Mouse (Mus musculus): ENCODE results near the gene Olfr325.
A peak's percentile ranks its signal among the peaks of the same experiment; 100 is the strongest.
"Not testable (repeated sequence)": the region's sequence is repeated elsewhere in the genome, so short reads cannot be mapped to it uniquely, and the experiment has no call there.

Gene Olfr325

DNA sequence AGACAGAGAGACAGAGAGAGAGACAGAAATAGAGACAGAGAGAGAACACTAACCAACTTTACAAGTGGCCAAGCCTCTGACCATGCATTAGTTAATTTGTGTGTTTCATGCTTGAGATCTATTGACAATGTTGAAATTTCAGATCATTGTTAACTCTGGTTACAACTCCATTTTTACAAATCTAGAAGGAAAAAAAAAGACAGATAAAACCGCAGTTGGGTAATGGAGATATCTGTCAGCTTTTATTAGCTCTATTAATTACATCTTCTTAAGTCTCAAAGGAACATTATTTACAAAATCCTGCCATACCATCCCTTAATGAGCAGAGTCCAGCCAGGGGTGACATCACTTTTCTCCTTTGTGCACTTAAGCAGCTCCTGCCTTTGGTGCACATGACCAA lies at the start of gene Olfr325:
Olfr325 (plus strand) TSS at position 301 of the 400 bp plus-strand sequence.
- no peak for DNase-seq (ENCODE audit: extremely low read depth, low read depth)

DNA sequence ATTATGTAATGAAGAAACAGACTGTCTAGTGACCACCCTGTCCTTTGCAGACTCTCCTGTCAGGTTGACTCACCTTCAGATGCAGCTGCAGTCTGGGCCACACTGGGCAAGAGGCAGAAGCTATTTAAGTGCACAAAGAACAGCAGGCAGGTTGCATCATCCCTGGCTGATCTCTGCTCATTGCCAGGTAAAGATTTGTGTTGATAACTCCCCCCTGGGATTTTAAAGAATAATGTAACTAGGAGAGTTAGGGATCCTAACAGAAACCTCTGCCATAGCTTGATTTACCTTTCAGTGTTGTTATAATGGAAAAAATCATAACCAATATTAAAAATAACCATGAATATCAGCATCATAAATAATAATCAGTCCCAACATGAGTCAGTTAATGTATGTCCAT lies 42.8 kb upstream of the Olfr325 start, which contains the start of gene Olfr330:
Olfr330 (minus strand) TSS at position 101 of the 400 bp plus-strand sequence.
- not testable (repeated sequence) for DNase-seq (ENCODE audit: extremely low read depth, low read depth)

DNA sequence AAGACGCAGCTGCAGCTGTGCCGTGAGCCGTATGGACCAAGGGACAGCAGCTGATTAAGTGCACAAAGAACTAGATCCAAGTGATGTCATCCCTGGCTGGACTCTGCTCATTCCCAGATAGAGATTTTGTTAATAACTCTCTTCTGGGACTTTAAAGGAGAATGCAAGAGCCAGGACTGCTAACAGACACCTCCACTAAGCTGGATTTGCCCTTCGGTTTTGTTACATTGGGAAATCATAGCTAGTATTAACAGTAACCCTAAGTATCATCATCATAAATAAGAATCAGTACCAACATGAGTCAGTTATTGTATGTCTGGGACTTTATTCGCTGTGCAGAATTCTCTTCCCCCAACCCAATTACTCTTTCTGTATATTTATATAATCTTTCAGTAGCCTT lies 31.2 kb upstream of the Olfr325 start, which contains the start of gene Olfr329-ps:
Olfr329-ps (minus strand) TSS at position 101 of the 400 bp plus-strand sequence.
- no peak for DNase-seq (ENCODE audit: extremely low read depth, low read depth)

DNA sequence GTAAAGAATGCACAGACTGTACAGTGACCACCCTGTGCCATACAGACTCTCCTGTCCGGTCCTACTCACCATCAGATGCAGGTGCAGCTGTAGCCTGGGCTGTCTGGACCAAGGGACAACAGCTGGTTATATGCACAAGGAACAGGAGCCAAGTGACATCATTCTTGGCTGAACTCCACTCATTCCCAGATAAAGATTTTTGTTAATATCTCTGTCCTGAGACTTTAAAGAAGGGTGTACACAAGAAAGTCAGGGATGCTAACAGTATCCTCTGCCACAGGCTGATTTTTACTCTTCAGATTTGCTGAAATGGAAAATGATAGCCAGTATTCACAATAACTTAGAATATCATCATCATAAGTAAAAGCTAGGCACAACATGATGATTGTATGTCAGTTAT lies 22.0 kb upstream of the Olfr325 start, which contains the start of gene Olfr328:
Olfr328 (minus strand) TSS at position 101 of the 400 bp plus-strand sequence.
- no peak for DNase-seq (ENCODE audit: extremely low read depth, low read depth)

DNA sequence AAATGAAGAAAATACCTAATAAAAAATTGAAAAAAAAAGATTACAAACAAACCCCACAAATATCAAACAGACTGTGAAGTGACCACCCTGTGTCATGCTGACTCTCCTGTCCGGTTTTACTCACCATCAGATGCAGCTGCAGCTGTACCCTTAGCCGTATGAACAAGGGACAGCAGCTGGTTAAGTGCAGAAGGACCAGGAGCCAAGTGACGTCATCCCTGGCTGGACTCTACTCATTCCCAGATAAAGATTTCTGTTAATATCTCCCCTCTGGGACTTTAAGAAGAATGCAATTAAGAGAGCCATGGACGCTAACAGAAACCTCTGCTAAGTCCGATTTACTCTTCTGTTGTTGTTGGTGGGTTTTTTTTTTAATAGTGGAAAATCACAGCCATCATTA lies 7.1 kb upstream of the Olfr325 start, which contains the start of gene Olfr224:
Olfr224 (minus strand) TSS at position 149 of the 400 bp plus-strand sequence.
- no peak for DNase-seq (ENCODE audit: extremely low read depth, low read depth)

DNA sequence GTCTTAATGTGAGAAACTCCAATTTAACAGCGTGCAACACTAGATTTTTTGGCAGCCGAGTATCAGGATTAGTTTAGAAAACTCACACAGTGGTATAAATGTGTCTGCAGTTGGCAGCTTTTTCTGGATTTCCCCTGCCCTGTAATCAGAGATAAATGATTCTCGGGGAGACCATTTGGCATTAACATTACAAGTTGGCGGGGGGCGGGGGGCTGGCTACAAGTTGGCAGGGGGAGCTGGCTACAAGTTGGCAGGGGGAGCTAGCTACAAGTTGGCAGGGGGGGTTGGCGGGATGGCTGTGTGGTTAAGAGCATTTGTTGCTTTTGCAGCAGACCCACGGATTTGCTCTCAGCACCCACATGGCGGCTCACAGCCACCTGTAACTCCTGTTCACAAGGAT lies 1.1 kb downstream of the Olfr325 start:
- no peak for DNase-seq (ENCODE audit: extremely low read depth, low read depth)

DNA sequence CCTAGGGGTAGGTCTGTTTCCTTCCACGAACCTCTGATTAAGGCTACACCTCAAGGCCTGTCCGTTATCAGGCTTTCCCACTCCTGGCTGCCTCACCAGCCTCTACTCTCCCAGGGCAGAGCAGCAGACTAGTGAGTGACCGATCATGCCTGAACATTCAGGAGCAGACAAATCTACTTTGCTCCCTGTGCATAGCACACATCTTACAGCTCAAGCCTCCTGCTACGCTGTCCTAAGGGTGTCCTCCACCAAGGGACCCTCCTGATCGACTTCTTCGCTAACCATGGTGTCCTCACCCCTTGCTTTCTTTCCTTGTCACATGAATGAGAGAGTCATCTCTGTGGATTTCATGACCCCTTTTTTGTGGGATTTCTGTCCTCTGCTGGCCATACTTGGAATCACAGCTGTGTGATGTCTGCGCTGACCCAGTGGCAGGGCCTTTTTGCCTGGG lies 10.4 kb downstream of the Olfr325 start:
- DNase-seq (ENCODE audit: extremely low read depth, low read depth), result peak; percentile 61

DNA sequence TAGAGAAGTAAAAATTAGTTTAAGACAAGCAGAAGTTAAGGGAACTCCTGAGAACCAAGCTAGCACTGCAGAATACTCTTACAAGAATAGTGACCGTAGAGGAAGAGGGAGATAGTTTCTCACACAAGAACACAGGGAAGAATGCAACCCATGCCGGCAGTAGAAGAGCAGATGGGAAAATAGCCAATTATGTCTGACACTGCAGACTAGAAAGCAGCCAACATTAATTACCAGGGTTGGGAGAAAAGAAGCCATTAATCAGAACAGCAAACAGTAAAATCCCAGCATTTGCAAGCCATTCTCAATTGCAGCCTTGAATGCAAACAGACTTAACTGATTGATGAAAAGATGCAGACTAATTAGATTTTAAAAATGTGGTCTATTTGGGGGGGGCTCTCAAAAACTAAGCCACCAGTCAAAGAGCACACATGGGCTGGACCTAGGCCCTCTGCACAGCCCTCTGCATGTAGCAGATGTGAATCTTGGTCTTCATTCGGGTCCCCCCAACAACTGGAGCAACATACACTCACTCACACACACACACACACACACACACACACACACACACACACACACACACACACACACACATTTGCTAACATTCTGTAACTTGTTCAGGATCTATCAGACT lies 11.2 kb downstream of the Olfr325 start:
- DNase-seq (ENCODE audit: extremely low read depth, low read depth), result no peak

DNA sequence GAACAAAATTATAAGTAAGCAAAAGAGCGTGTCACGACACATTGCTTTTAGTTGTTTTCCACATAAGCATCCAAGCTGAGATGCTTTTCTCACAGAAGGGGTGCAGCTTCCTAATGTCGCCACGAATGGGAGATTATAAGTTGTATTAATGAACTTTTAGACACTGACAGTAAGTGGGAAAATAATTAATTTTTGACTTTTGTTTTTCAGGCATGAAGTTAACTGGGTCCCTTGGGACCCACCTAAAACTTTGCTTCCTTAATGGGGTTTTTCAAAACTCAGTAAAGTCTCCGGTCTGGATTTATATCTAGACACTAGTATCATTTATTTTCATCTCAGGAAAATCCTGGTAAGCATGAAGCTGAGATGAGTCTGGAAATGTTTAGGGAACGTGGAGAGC lies 17.3 kb downstream of the Olfr325 start, which contains the start of gene Olfr324:
Olfr324 (plus strand) TSS at position 301 of the 400 bp plus-strand sequence.
- DNase-seq (ENCODE audit: extremely low read depth, low read depth), result no peak

DNA sequence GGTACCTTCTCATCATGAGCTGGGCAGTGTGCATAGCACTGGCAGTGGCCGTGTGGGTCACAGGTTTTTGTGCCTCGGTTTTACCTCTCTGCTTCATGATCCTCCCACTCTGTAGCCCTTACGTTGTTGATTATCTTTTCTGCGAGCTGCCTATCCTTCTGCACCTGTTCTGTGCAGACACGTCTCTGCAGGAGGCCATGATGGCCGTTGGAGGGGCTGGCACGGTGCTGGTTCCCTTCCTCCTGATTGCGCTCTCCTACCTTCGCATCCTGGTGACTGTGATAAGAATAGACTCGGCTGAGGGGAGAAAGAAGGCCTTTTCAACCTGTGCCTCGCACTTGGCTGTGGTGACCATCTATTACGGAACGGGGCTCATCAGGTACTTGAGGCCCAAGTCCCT lies 20.3 kb downstream of the Olfr325 start:
- peak; percentile 23 for DNase-seq (ENCODE audit: extremely low read depth, low read depth)

DNA sequence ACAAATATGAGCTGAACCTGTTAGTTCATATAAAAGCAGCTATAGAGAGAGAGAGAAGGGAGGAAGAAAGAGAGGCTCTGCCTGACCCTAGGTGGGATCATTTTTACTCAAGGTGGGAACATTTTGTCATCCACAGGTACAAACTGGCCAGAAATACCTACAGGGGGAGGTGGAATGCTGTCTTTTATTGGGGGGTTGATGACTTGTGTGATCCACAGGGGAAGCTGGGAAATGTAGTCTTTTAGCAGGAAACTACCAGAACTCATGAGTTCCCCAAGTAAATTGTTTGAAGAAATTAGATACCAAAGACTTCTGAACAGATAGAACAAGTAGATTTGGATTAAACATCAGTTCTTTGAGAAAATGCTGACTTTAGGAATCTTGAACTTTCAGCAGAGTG lies 24.5 kb downstream of the Olfr325 start:
- no peak for DNase-seq (ENCODE audit: extremely low read depth, low read depth)

DNA sequence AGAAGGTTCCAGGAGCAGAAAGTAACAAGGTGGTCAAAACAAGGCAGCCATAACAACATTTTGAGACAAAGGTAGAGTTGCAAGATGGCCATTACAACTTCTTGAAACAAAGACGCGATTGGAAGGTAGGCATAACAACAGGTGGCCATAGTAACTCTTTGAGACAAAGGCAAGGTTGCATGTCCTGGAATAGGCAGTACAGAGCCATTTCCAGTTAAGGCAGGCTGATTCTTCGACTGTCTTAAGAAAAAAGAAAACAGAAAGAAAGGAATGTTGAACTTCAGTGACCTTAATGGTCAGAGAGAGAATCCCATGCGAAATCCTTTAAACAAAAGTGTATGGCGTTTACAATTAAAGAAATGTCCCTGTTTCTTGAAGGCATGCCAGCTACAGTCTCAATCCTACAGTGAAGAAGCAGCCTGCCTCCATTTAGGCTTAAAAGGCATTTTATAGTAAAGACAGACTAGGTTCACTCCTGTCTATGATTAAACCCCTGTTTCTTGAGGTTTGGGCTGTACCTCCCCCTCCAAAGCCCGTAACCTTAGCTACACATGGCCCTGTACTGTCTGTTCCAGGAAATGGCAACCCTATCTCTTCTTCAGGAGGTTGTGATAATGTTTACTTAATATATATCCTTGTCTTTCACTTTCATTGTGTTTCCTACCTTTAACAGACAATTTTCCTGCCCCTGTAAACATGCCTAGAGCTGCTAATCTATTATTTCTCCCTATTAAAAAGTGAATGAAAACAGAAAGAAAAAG lies 25.4 kb downstream of the Olfr325 start:
- peak; percentile 29 for DNase-seq (ENCODE audit: extremely low read depth, low read depth)

DNA sequence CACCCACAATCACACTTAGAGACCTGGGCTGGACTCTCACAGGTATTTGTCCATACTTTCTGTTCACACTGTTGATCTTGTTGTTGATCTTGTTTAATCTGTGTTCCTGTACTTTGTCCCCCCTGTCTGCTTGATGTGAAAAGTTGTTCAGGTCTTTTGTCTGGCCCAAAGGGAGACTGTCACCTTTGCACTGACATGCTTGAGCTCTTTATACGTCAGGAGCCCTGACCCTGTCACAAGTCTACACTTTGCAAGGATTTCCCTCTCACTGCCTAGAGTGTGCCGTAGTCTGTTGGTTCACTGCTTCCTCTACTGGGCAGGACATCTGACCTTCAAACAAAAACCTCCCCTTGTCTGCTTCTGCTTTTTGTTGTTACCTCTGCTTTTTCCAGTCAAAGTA lies 27.2 kb downstream of the Olfr325 start:
- no peak for DNase-seq (ENCODE audit: extremely low read depth, low read depth)

DNA sequence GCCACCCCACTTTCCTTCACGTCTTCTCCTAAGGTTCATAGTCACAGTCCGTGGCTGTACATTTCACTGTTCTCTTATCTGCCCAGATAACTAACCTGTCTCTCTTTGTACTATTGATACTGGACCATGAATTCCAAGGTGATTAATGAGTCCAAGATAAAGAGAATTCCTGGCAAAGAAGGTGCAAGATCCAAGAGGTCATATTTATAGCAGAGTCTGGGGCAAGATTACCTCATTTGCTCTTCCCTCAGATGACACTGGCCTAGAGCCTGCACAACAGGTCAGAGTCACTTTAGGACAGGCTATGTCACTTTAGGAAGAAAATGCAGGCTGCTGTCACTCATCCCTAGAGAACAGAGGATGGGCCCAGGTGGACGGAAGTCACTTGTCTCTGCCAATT lies 27.7 kb downstream of the Olfr325 start:
- DNase-seq (ENCODE audit: extremely low read depth, low read depth), result no peak

DNA sequence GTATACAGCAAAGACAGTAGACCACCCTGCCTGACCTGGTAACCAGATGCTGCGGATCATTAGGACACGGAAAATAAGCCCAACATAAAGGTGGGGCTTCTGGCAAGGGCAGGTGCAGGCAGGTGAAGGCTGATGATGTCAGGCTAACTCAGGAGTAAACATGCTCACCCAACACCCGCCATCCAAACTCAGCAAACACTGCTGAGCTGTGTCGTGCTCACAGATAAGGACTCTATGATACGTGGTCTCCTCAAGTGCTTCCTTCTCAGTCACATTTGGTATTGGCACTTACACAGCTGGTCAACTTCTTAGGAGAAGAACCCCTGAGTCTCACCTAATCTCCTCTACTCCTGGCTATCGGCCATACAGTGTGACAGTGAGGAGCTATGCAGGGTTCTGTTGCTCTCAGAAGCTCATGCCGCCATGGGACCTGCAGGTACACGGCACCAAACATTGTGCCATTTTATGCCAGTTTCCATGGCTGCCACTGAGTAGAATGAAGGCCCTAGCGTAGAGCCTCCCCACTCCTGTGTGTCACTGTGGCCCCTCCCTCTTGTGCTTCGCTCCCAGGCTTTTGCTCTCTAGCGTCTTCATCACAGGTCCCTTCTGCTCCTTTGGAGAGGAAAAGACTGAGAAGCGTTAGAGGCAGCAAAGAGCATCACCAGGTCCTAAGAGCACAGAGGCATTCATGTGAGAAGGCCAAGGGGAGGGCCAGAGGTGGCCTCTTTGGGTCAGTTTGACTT lies 28.8 kb downstream of the Olfr325 start:
- no peak for DNase-seq (ENCODE audit: extremely low read depth, low read depth)

DNA sequence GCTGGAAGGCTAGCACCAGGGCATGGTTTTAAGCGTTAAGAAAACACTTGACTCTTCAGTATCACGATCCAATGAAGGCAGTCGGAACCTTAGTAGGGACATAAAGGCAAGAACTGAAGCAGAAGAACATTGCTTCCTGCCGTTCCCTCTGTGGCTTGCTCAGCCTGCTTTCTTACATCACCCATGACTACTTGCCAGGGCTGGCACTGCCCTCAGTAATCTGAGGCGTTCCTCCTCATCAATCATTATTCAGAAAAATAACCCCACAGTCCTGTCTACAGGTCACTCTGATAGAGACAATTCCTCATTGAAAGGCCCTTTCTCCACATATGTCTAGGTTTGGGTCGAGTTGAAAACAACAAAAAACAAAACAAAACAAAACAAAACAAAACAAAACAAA lies 29.5 kb downstream of the Olfr325 start:
- no peak for DNase-seq (ENCODE audit: extremely low read depth, low read depth)

DNA sequence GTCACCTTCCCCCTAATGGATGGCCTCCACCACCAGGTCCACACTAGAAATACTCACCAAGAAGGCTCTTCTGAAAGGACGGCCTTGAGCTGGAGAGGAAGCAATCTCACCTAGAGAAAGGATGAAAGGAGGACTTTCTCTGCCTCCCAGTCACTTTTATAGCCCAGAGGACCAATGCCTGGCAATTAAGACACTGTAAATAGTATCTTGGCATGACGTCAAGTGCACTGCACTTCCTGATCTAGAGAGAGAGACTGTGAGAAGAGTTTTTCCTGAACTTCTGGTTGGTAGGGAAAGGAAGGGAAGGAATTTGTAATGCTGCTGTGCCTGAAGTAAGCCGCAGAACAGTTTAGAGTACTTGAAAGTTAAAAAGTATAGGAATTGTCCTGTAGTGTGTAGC lies 35.8 kb downstream of the Olfr325 start:
- no peak for DNase-seq (ENCODE audit: extremely low read depth, low read depth)

DNA sequence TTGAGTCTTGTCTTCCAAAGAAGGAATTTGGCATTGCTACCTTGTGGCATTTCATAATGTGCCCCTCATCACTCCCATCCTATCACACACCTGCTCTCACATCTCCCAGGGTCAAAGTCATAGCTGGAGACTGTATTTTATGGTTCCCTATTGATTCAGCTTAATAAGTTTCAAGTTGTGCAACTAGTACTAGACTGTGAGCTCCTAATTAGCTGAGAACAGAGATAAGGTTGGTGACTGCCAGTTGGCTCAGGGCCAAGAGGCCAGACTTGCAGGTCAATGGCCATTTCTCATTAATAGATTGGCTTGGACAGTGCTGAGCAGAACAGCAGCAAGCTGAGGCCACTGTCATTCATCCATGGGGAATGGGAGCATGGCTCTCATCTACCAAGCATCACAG lies 37.0 kb downstream of the Olfr325 start:
- DNase-seq (ENCODE audit: extremely low read depth, low read depth), result no peak

DNA sequence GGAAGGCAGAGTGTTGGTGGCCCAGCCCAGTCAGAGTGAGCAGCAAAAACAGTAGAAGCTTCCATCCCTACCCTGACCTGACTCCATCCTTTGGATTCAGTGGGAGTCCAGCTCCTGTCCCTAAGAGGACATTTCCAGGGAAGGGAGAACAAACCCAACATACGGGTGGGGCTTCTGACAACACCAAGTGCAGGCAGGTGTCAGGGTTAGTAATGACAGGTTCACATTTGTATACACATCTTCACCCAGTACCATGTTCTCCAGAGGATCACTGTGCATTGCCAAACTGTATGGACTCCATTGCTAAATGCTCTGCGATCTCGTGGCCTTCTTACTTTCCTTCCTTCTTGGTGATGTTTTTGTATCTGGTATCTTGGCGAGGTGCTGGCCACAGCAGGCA lies 38.4 kb downstream of the Olfr325 start, which contains the start of gene 2210407C18Rik:
2210407C18Rik (minus strand) TSS at position 101 of the 400 bp plus-strand sequence.
- DNase-seq (ENCODE audit: extremely low read depth, low read depth), result no peak

DNA sequence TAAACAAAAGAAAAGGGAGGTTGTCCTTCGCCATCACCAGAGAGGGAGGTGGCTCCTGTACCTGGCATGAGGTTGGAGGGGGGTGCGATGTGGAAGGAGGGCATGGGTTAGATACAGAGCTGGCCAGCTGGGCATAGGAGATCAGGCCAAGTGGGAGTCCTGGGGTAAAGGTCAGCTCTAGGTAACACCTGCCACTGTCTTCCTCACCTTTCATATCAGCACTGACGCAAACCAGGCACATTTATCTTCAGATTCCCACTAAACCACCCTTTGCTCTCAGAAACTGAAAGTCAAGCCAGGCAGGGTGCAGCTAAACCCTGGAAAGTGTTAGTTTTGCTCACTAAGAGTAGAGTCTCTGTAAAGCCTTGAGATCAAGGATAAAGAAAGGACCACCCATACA lies 40.8 kb downstream of the Olfr325 start:
- DNase-seq (ENCODE audit: extremely low read depth, low read depth), result no peak

DNA sequence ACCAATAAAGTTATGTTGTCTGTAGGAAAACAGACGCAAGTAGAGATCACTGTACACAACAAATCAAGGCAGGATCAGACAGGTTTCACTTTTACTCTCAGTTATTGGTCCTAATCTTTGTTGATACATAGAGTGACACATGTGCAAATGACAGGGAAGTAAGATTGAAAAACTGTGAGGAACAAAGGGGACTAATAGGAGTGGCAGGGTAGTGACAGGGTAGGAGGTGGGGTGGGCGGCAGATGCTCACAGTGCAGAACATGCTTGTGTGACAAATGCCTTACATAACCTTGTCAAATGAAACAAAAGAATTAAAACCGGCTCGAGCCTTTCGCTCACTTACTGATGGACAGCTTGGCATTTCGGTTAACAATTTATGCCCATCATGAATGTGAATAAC lies 41.3 kb downstream of the Olfr325 start:
- DNase-seq (ENCODE audit: extremely low read depth, low read depth), result no peak

DNA sequence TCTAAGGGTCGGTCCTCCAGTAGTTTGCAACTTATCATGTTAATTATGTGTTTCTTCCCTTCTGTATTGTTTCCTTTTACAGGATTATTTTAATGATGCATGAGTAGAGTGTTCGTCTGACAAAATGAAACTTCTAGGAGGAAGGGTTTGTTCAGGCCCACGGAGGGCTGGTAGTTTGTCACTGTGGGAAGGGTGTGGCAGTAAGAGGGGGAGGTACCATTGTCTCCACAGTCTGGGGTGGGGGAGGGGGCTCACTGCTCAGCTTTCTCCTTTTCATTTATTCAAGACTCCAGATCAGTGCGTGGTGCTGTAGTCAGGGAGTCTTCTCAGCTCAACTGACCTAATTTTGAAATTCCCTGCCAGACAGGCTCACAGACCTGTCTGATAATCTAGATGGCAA lies 48.6 kb downstream of the Olfr325 start:
- DNase-seq (ENCODE audit: extremely low read depth, low read depth), result no peak
